ENCODE assay signal across 14 mouse cellular contexts in the genomic region with DNA sequence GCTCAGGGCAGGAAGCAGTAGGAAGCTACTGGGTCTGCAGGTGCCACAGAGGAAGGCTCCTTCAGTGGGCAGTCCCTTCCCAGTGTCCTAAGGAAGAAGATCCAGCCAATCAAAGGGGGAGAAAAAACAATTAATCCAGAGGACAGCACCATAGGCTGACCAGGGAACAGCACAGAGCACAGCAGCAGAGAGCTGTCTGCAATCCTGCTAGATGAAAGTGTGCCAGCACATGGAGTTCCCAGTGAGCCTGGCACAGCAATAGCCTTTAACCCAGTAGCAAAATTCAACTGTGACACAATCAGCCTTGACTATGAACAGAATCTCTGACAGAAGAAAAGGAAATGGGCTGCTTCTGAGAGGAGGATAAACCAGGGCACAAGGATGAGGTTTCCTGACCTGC. TPM values are rescaled to one million over a fixed set of nuclear protein-coding genes. Genes with fewer than 3 reads are reported as not detected.
DNase-seq lines count a peak whose midpoint lies in the region; ATAC-seq lines count a peak whose summit lies in the region.
"Had no signal": no experiment of that assay in that cellular context is flagged by ENCODE, and none has a peak within 500 bp of the region (broad histone marks: within the 10 kb centered on the region; RNA-seq: fewer than 3 reads in every experiment).

No protein-coding gene starts in this region.

- ATAC-seq in heart, embryonic 12.5 days (ENCODE audit: insufficient number of reproducible peaks, low FRiP score), result no peak
- ATAC-seq in forebrain, embryonic 12.5 days (ENCODE audit: low FRiP score), result peak; percentile 49; the same call in 1 of the 2 replicates
- 0 out of 2 replicates have a peak, but pooled peaks have one; percentile 9 for ATAC-seq in midbrain, embryonic 12.5 days (ENCODE audit: low FRiP score, low read depth)
- ATAC-seq: lung, postnatal 0 days had no signal

- no peak overlapping the region for H3K4me3 ChIP-seq in heart, embryonic 12.5 days
- no peak overlapping the region for H3K4me3 ChIP-seq in forebrain, embryonic 12.5 days (replicated peaks)
- no peak overlapping the region for H3K4me3 ChIP-seq in midbrain, embryonic 12.5 days
- H3K4me3 ChIP-seq: embryonic facial prominence, embryonic 12.5 days had no signal

- 0 out of 2 replicates have a peak overlapping the region, but pooled peaks have one; percentile 4 for H3K27ac ChIP-seq in heart, embryonic 12.5 days (ENCODE audit: poor library complexity, severe bottlenecking)
- peak overlapping the region; percentile 69 for H3K27ac ChIP-seq in forebrain, embryonic 12.5 days
- H3K27ac ChIP-seq in midbrain, embryonic 12.5 days (replicated peaks), result peak overlapping the region; percentile 56
- H3K27ac ChIP-seq: embryonic facial prominence, embryonic 12.5 days had no signal

- no peak overlapping the region for H3K4me2 ChIP-seq in heart, embryonic 12.5 days
- no peak overlapping the region for H3K4me2 ChIP-seq in forebrain, embryonic 12.5 days
- no peak overlapping the region for H3K4me2 ChIP-seq in midbrain, embryonic 12.5 days (replicated peaks)
- H3K4me2 ChIP-seq: embryonic facial prominence, embryonic 12.5 days had no signal

- no peaks in the 10 kb centered on the region for H3K36me3 ChIP-seq in heart, embryonic 12.5 days
- H3K36me3 ChIP-seq in forebrain, embryonic 12.5 days (replicated peaks), result no peaks in the 10 kb centered on the region
- no peaks in the 10 kb centered on the region for H3K36me3 ChIP-seq in midbrain, embryonic 12.5 days
- H3K36me3 ChIP-seq: embryonic facial prominence, embryonic 12.5 days had no signal

- 0 out of 2 replicates have a peak overlapping the region, but pooled peaks have one; percentile 23 for H3K9ac ChIP-seq in heart, embryonic 12.5 days
- no peak overlapping the region for H3K9ac ChIP-seq in forebrain, embryonic 12.5 days
- no peak overlapping the region for H3K9ac ChIP-seq in midbrain, embryonic 12.5 days (replicated peaks)
- H3K9ac ChIP-seq: embryonic facial prominence, embryonic 12.5 days had no signal

- intact Hi-C loops in left cerebral cortex, postnatal 10 days (cut with DNase I), result no loop called here

- no peaks in the 10 kb centered on the region for H3K9me3 ChIP-seq in heart, embryonic 12.5 days (replicated peaks)
- no peaks in the 10 kb centered on the region for H3K9me3 ChIP-seq in forebrain, embryonic 12.5 days
- no peaks in the 10 kb centered on the region for H3K9me3 ChIP-seq in midbrain, embryonic 12.5 days
- H3K9me3 ChIP-seq: embryonic facial prominence, embryonic 12.5 days had no signal

- no peaks in the 10 kb centered on the region for H3K27me3 ChIP-seq in heart, embryonic 12.5 days (replicated peaks)
- H3K27me3 ChIP-seq in forebrain, embryonic 12.5 days, result no peaks in the 10 kb centered on the region
- H3K27me3 ChIP-seq in midbrain, embryonic 12.5 days, result no peaks in the 10 kb centered on the region
- H3K27me3 ChIP-seq: CH12.LX; embryonic facial prominence, embryonic 12.5 days had no signal

- peaks cover 21% of the 10 kb centered on the region for H3K4me1 ChIP-seq in heart, embryonic 12.5 days (replicated peaks)
- H3K4me1 ChIP-seq in forebrain, embryonic 12.5 days, result peaks cover 22% of the 10 kb centered on the region
- H3K4me1 ChIP-seq in midbrain, embryonic 12.5 days, result peaks cover 19% of the 10 kb centered on the region

- no peak for DNase-seq in heart, postnatal 4 days
- DNase-seq in adrenal gland, postnatal 14 days, result peak; percentile 65
- DNase-seq in frontal cortex, postnatal 10 days (ENCODE audit: low spot score in 2 of 2), result no peak
- no peak for DNase-seq in yolk sac, embryonic 10.5 days (ENCODE audit: low spot score)
- DNase-seq in left cerebral cortex, postnatal 10 days (ENCODE audit: extremely low spot score in 1 of 2, low spot score in 2 of 2), result no peak
- DNase-seq: cerebellum, adult 18-20 months; gastrocnemius, postnatal 10 days; thymus, adult 18-20 months had no signal

RNA-seq across cellular contexts. Expression of a gene that starts 9.8 kb away (rescaled TPM):
- polyA plus RNA-seq in heart, embryonic 12.5 days (2016; fragmentation: Nextera tagmentation; extraction: Ambion mirVana), result 37.8 and 39.7 TPM in 2 replicates
- 10 to 100 TPM; 18.8 to 19.8 TPM for total RNA-seq in heart, postnatal 4 days (2021)
- 25.8 and 28.5 TPM in 2 replicates for total RNA-seq in adrenal gland, postnatal 14 days (2021)
- polyA plus RNA-seq in forebrain, embryonic 12.5 days (2016; fragmentation: Nextera tagmentation; extraction: Ambion mirVana), result 87.3 and 88.5 TPM in 2 replicates
- polyA plus RNA-seq in midbrain, embryonic 12.5 days (2016; fragmentation: Nextera tagmentation; extraction: Ambion mirVana), result 92.9 and 97.0 TPM in 2 replicates
- total RNA-seq in left cerebral cortex, postnatal 10 days (2021), result 10 to 100 TPM; 82.4 to 85.6 TPM

RNA-seq across cellular contexts. Expression of a gene that starts 58.1 kb away (rescaled TPM):
- polyA plus RNA-seq in heart, embryonic 12.5 days (2016; fragmentation: Nextera tagmentation; extraction: Ambion mirVana), result 10.0 and 11.5 TPM in 2 replicates
- 10 to 100 TPM; 27.1 to 27.3 TPM for total RNA-seq in heart, postnatal 4 days (2021)
- total RNA-seq in adrenal gland, postnatal 14 days (2021), result 11.1 and 12.7 TPM in 2 replicates
- 9.1 and 10.2 TPM in 2 replicates for polyA plus RNA-seq in forebrain, embryonic 12.5 days (2016; fragmentation: Nextera tagmentation; extraction: Ambion mirVana)
- 14.1 and 14.3 TPM in 2 replicates for polyA plus RNA-seq in midbrain, embryonic 12.5 days (2016; fragmentation: Nextera tagmentation; extraction: Ambion mirVana)
- 10 to 100 TPM in 1 of 2 experiments, 1 to 10 TPM in 1; 10.0 to 10.6 TPM for total RNA-seq in left cerebral cortex, postnatal 10 days (2021)

Comparison
In these comparisons a context has a peak if more than half of its experiments do, and no peak if none do; other contexts are left out.
1. H3K27ac ChIP-seq: peak in every context shown above with its lines; median percentile 69 in forebrain, embryonic 12.5 days; 56 in midbrain, embryonic 12.5 days; 4 in heart, embryonic 12.5 days.